Mouse (Mus musculus): ENCODE measurements around the gene Lamtor1. TPM values are rescaled to one million over a fixed set of nuclear protein-coding genes. Genes with fewer than 3 reads are reported as not detected.
"Not testable (repeated sequence)": the region's sequence is repeated elsewhere in the genome, so short reads cannot be mapped to it uniquely, and the experiment has no call there.

The Lamtor1 gene
- polyA plus RNA-seq, 1 experiment from 2014 or later, result 137 TPM

DNA sequence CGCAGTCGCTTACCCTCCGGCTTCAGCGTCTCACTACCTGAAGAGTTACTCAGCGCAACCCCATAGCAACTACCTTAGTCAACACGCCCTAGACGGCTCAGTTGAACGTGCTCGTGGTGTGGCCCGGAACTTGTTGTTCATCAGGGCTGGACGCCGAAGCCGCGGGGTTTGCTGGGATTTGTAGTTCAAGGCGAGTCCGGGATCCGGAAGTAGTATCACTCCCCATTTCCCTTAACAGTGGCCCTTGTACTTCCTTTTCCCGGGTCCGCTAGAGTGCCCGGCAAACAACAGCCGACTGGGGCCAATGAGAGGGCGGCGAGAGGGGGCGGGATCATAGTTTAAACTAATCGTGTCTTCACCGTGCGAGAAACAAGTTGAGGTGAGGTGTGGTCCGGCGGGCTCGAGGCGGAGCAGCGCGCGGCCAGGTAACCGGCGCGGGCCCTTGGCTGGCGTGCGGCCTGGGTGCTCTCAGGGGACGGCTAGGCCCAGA is 28.1 kb downstream of the Lamtor1 start, which contains the start of the genes Lrrc51 and Numa1:
Lrrc51 (minus strand) TSS at position 145 of the 490 bp plus-strand sequence.
Numa1 (plus strand) TSS at position 361 of the 490 bp plus-strand sequence.
- H3K4me3 ChIP-seq (ENCODE audit: low read depth, low read length), result peak within 1 kb of the TSS; percentile 92
- peaks cover 2% of the 10 kb centered on the region; the same call in 1 of the 2 replicates for H3K36me3 ChIP-seq (ENCODE audit: control insufficient read depth, insufficient read depth, low read length)
- peak within 1 kb of the TSS; percentile 91 for H3K9ac ChIP-seq (ENCODE audit: low read depth, low read length)
- H3K4me1 ChIP-seq (ENCODE audit: control insufficient read depth, insufficient read depth, low read length), result peaks cover 4% of the 10 kb centered on the region; the same call in 1 of the 2 replicates
- H3K9me3 ChIP-seq (replicated peaks; ENCODE audit: control insufficient read depth, low read length), result no peaks in the 10 kb centered on the region
- no peaks in the 10 kb centered on the region for H3K27me3 ChIP-seq (ENCODE audit: control insufficient read depth, insufficient read depth, low read length)
- peak; percentile 95 for ATAC-seq (replicated peaks; ENCODE audit: insufficient number of reproducible peaks, low FRiP score, low TSS enrichment)
- WGBS (ENCODE audit: insufficient replicate concordance), result under 1% methylated on average over 40 of the region's 40 CpGs
- H3K27ac ChIP-seq (ENCODE audit: low read depth, low read length), result peak within 1 kb of the TSS; percentile 76
- H3K4me2 ChIP-seq, result peak within 1 kb of the TSS; percentile 68

- H3K36me3 ChIP-seq (ENCODE audit: control insufficient read depth, insufficient read depth, low read length), result peaks cover 2% of the 10 kb centered on the region; the same call in 1 of the 2 replicates
- no peaks in the 10 kb centered on the region for H3K27me3 ChIP-seq (ENCODE audit: control insufficient read depth, insufficient read depth, low read length)
- H3K9ac ChIP-seq (ENCODE audit: low read depth, low read length), result no peak overlapping the region
- H3K4me3 ChIP-seq (ENCODE audit: low read depth, low read length), result no peak overlapping the region
- no peaks in the 10 kb centered on the region for H3K9me3 ChIP-seq (replicated peaks; ENCODE audit: control insufficient read depth, low read length)
- H3K27ac ChIP-seq (ENCODE audit: low read depth, low read length), result no peak overlapping the region
- ATAC-seq (replicated peaks; ENCODE audit: insufficient number of reproducible peaks, low FRiP score, low TSS enrichment), result no peak
- H3K4me1 ChIP-seq (ENCODE audit: control insufficient read depth, insufficient read depth, low read length), result peaks cover 4% of the 10 kb centered on the region; the same call in 1 of the 2 replicates
- WGBS (ENCODE audit: insufficient replicate concordance), result 90% methylated on average over 4 of the region's 4 CpGs
- H3K4me2 ChIP-seq, result peak overlapping the region; percentile 14; the same call in 1 of the 2 replicates
Observed at GRCm38 (mm10) chr7:101935957-101936356, 30.3 kb downstream of the Lamtor1 start.

GRCm38 (mm10) chr7:101936996-101937395 is 31.3 kb downstream of the Lamtor1 start:
- no peak overlapping the region for H3K4me3 ChIP-seq (ENCODE audit: low read depth, low read length)
- WGBS (ENCODE audit: insufficient replicate concordance), result 94% methylated on average over 4 of the region's 4 CpGs
- H3K4me1 ChIP-seq (ENCODE audit: control insufficient read depth, insufficient read depth, low read length), result peaks cover 4% of the 10 kb centered on the region; the same call in 1 of the 2 replicates
- no peak for ATAC-seq (replicated peaks; ENCODE audit: insufficient number of reproducible peaks, low FRiP score, low TSS enrichment)
- no peaks in the 10 kb centered on the region for H3K27me3 ChIP-seq (ENCODE audit: control insufficient read depth, insufficient read depth, low read length)
- no peak overlapping the region for H3K9ac ChIP-seq (ENCODE audit: low read depth, low read length)
- no peaks in the 10 kb centered on the region for H3K9me3 ChIP-seq (replicated peaks; ENCODE audit: control insufficient read depth, low read length)
- peaks cover 2% of the 10 kb centered on the region; the same call in 1 of the 2 replicates for H3K36me3 ChIP-seq (ENCODE audit: control insufficient read depth, insufficient read depth, low read length)
- no peak overlapping the region for H3K4me2 ChIP-seq
- no peak overlapping the region for H3K27ac ChIP-seq (ENCODE audit: low read depth, low read length)

- Histone ChIP-seq H3K4me3 (ENCODE audit: low read depth, low read length) (no peak overlapping the region), H3K9me3 (replicated peaks; ENCODE audit: control insufficient read depth, low read length) (no peaks in the 10 kb centered on the region), H3K9ac (ENCODE audit: low read depth, low read length) (no peak overlapping the region), H3K36me3 (ENCODE audit: control insufficient read depth, insufficient read depth, low read length) (peaks cover 2% of the 10 kb centered on the region; the same call in 1 of the 2 replicates), H3K27ac (ENCODE audit: low read depth, low read length) (no peak overlapping the region), H3K4me2 (no peak overlapping the region), H3K27me3 (ENCODE audit: control insufficient read depth, insufficient read depth, low read length) (no peaks in the 10 kb centered on the region), H3K4me1 (ENCODE audit: control insufficient read depth, insufficient read depth, low read length) (peaks cover 4% of the 10 kb centered on the region; the same call in 1 of the 2 replicates)
- ATAC-seq (replicated peaks; ENCODE audit: insufficient number of reproducible peaks, low FRiP score, low TSS enrichment), result no peak
- WGBS (ENCODE audit: insufficient replicate concordance), result 92% methylated on average over 4 of the region's 4 CpGs
Observed at GRCm38 (mm10) chr7:101937569-101937968, 31.9 kb downstream of the Lamtor1 start.

GRCm38 (mm10) chr7:101938348-101938747 is 32.6 kb downstream of the Lamtor1 start:
- ATAC-seq (replicated peaks; ENCODE audit: insufficient number of reproducible peaks, low FRiP score, low TSS enrichment), result no peak
- no peak overlapping the region for H3K27ac ChIP-seq (ENCODE audit: low read depth, low read length)
- no peak overlapping the region for H3K9ac ChIP-seq (ENCODE audit: low read depth, low read length)
- H3K36me3 ChIP-seq (ENCODE audit: control insufficient read depth, insufficient read depth, low read length), result peaks cover 2% of the 10 kb centered on the region; the same call in 1 of the 2 replicates
- H3K27me3 ChIP-seq (ENCODE audit: control insufficient read depth, insufficient read depth, low read length), result no peaks in the 10 kb centered on the region
- H3K4me1 ChIP-seq (ENCODE audit: control insufficient read depth, insufficient read depth, low read length), result peaks cover 4% of the 10 kb centered on the region; the same call in 1 of the 2 replicates
- WGBS (ENCODE audit: insufficient replicate concordance), result 83% methylated on average over 2 of the region's 2 CpGs
- no peaks in the 10 kb centered on the region for H3K9me3 ChIP-seq (replicated peaks; ENCODE audit: control insufficient read depth, low read length)
- H3K4me2 ChIP-seq, result no peak overlapping the region
- no peak overlapping the region for H3K4me3 ChIP-seq (ENCODE audit: low read depth, low read length)

- no peak for ATAC-seq (replicated peaks; ENCODE audit: insufficient number of reproducible peaks, low FRiP score, low TSS enrichment)
- Histone ChIP-seq H3K9me3 (replicated peaks; ENCODE audit: control insufficient read depth, low read length) (no peaks in the 10 kb centered on the region), H3K4me2 (no peak overlapping the region), H3K4me3 (ENCODE audit: low read depth, low read length) (no peak overlapping the region), H3K27me3 (ENCODE audit: control insufficient read depth, insufficient read depth, low read length) (no peaks in the 10 kb centered on the region), H3K9ac (ENCODE audit: low read depth, low read length) (no peak overlapping the region), H3K4me1 (ENCODE audit: control insufficient read depth, insufficient read depth, low read length) (peaks cover under 1% of the 10 kb centered on the region; the same call in 1 of the 2 replicates), H3K36me3 (ENCODE audit: control insufficient read depth, insufficient read depth, low read length) (peaks cover 2% of the 10 kb centered on the region; the same call in 1 of the 2 replicates), H3K27ac (ENCODE audit: low read depth, low read length) (no peak overlapping the region)
- WGBS (ENCODE audit: insufficient replicate concordance), result 95% methylated on average over 4 of the region's 4 CpGs
Observed at GRCm38 (mm10) chr7:101939758-101940157, 34.1 kb downstream of the Lamtor1 start.

- WGBS (ENCODE audit: insufficient replicate concordance), result 87% methylated on average over 5 of the region's 5 CpGs
- not testable (repeated sequence) for H3K27ac ChIP-seq (ENCODE audit: low read depth, low read length); H3K36me3 ChIP-seq (ENCODE audit: control insufficient read depth, insufficient read depth, low read length); H3K27me3 ChIP-seq (ENCODE audit: control insufficient read depth, insufficient read depth, low read length); H3K4me1 ChIP-seq (ENCODE audit: control insufficient read depth, insufficient read depth, low read length); H3K9me3 ChIP-seq (replicated peaks; ENCODE audit: control insufficient read depth, low read length); H3K4me2 ChIP-seq; ATAC-seq (replicated peaks; ENCODE audit: insufficient number of reproducible peaks, low FRiP score, low TSS enrichment); H3K9ac ChIP-seq (ENCODE audit: low read depth, low read length); H3K4me3 ChIP-seq (ENCODE audit: low read depth, low read length)
Observed at GRCm38 (mm10) chr7:101949008-101949407, 43.3 kb downstream of the Lamtor1 start.

- Histone ChIP-seq H3K4me1 (ENCODE audit: control insufficient read depth, insufficient read depth, low read length) (no peaks in the 10 kb centered on the region), H3K27me3 (ENCODE audit: control insufficient read depth, insufficient read depth, low read length) (no peaks in the 10 kb centered on the region), H3K36me3 (ENCODE audit: control insufficient read depth, insufficient read depth, low read length) (no peaks in the 10 kb centered on the region), H3K4me2 (no peak overlapping the region), H3K4me3 (ENCODE audit: low read depth, low read length) (no peak overlapping the region), H3K9me3 (replicated peaks; ENCODE audit: control insufficient read depth, low read length) (no peaks in the 10 kb centered on the region), H3K9ac (ENCODE audit: low read depth, low read length) (no peak overlapping the region), H3K27ac (ENCODE audit: low read depth, low read length) (no peak overlapping the region)
- ATAC-seq (replicated peaks; ENCODE audit: insufficient number of reproducible peaks, low FRiP score, low TSS enrichment), result no peak
- WGBS (ENCODE audit: insufficient replicate concordance), result 80% methylated on average over 1 of the region's 1 CpGs
Observed at GRCm38 (mm10) chr7:101951648-101952047, 45.9 kb downstream of the Lamtor1 start.

DNA sequence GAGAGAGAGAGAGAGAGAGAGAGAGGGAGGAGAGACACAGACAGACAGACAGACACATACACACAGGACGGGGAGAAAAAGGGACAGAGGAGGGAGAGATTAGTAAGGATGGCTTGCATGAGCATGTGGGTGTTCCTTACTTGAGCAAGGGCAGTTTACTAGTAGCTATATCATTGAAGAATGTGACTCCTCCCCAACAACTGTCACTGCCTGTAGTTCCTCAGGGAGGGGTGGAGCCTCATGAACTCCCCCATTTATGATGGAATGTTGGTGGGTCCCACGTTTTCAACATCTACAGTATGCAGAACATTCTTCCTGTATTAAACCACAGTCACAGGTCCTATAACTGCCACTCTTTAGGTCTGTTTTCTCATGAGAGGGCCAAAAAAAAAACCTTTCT is 46.4 kb downstream of the Lamtor1 start:
- Histone ChIP-seq H3K27ac (ENCODE audit: low read depth, low read length) (no peak overlapping the region), H3K9me3 (replicated peaks; ENCODE audit: control insufficient read depth, low read length) (no peaks in the 10 kb centered on the region), H3K9ac (ENCODE audit: low read depth, low read length) (no peak overlapping the region), H3K36me3 (ENCODE audit: control insufficient read depth, insufficient read depth, low read length) (no peaks in the 10 kb centered on the region), H3K4me2 (no peak overlapping the region), H3K27me3 (ENCODE audit: control insufficient read depth, insufficient read depth, low read length) (no peaks in the 10 kb centered on the region), H3K4me1 (ENCODE audit: control insufficient read depth, insufficient read depth, low read length) (no peaks in the 10 kb centered on the region), H3K4me3 (ENCODE audit: low read depth, low read length) (no peak overlapping the region)
- WGBS (ENCODE audit: insufficient replicate concordance), result 52% methylated on average over 2 of the region's 2 CpGs
- no peak for ATAC-seq (replicated peaks; ENCODE audit: insufficient number of reproducible peaks, low FRiP score, low TSS enrichment)

Data from heart, embryonic 11.5 days (tissue).